Comparison of ENCODE assay signal across 26 mouse cellular contexts in the genomic region with DNA sequence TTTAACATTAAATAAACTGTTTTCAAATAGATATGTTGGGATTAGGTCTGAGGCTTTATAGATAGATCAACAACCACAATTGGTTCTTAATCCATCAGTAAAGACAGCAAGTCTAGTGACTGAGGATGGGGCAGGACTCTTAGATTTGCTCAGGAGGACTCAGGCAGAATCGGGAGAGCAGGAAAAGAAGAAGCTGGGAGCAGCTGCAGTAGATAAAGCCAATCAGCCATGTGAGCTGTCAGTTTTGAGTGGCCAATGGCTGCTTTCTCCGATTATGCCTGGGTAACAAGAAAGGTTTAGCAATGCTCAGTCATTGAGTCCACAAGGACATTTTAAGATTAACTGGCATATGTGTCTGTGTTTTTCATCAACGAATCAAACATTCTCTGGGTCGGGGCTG.
DNase-seq lines count a peak whose midpoint lies in the region; ATAC-seq and TF ChIP-seq lines count a peak whose summit lies in the region.
"Had no signal": no experiment of that assay in that cellular context is flagged by ENCODE, and none has a peak within 500 bp of the region (broad histone marks: within the 10 kb centered on the region; RNA-seq: fewer than 3 reads in every experiment).

No protein-coding gene starts in this region.

- TF ChIP-seq CTCF in forebrain, postnatal 0 days (IDR thresholded peaks at IDR 0.05; ENCODE audit: low read depth): no peak
- TF ChIP-seq CTCF in midbrain, postnatal 0 days (IDR thresholded peaks at IDR 0.05): no peak

- H3K4me2 ChIP-seq in forebrain, embryonic 12.5 days: no peak overlapping the region
- H3K4me2 ChIP-seq in forebrain, postnatal 0 days (ENCODE audit: low read depth): no peak overlapping the region
- no peak overlapping the region for H3K4me2 ChIP-seq in midbrain, embryonic 12.5 days (replicated peaks)
- no peak overlapping the region for H3K4me2 ChIP-seq in midbrain, embryonic 15.5 days
- no peak overlapping the region for H3K4me2 ChIP-seq in hindbrain, embryonic 13.5 days
- H3K4me2 ChIP-seq in midbrain, postnatal 0 days (ENCODE audit: low read depth, low read length, poor library complexity, severe bottlenecking): no peak overlapping the region
- no peak overlapping the region for H3K4me2 ChIP-seq in kidney, embryonic 15.5 days
- H3K4me2 ChIP-seq: limb, embryonic 13.5 days; liver, embryonic 11.5 days; lung, embryonic 15.5 days had no signal

- DNase-seq in forebrain, postnatal 0 days: no peak
- peak; percentile 21 for DNase-seq in midbrain, postnatal 0 days (ENCODE audit: low spot score)
- DNase-seq: adrenal gland, postnatal 10 days; cerebellum, adult 11-12 months; cerebellum, adult 9-11 months; gastrocnemius, postnatal 10 days; heart, postnatal 14 days; kidney, adult 11 months; kidney, postnatal 25 days; lung, postnatal 4 days; right cerebral cortex, postnatal 4 days; thymus, adult 18-20 months; thymus, postnatal 25 days had no signal

- no peaks in the 10 kb centered on the region for H3K4me1 ChIP-seq in forebrain, embryonic 12.5 days
- no peaks in the 10 kb centered on the region for H3K4me1 ChIP-seq in forebrain, postnatal 0 days (ENCODE audit: insufficient read depth)
- H3K4me1 ChIP-seq in midbrain, embryonic 12.5 days: no peaks in the 10 kb centered on the region
- H3K4me1 ChIP-seq in midbrain, embryonic 15.5 days: no peaks in the 10 kb centered on the region
- H3K4me1 ChIP-seq in hindbrain, embryonic 13.5 days (replicated peaks): no peaks in the 10 kb centered on the region
- H3K4me1 ChIP-seq in midbrain, postnatal 0 days (ENCODE audit: insufficient read depth, low read length): no peaks in the 10 kb centered on the region
- no peaks in the 10 kb centered on the region for H3K4me1 ChIP-seq in kidney, embryonic 15.5 days
- H3K4me1 ChIP-seq: limb, embryonic 13.5 days; lung, embryonic 15.5 days had no signal

- H3K27me3 ChIP-seq in forebrain, embryonic 12.5 days: no peaks in the 10 kb centered on the region
- H3K27me3 ChIP-seq in forebrain, postnatal 0 days (ENCODE audit: insufficient read depth, low read length): no peaks in the 10 kb centered on the region
- H3K27me3 ChIP-seq in midbrain, embryonic 12.5 days: no peaks in the 10 kb centered on the region
- H3K27me3 ChIP-seq in midbrain, embryonic 15.5 days (replicated peaks): no peaks in the 10 kb centered on the region
- no peaks in the 10 kb centered on the region for H3K27me3 ChIP-seq in hindbrain, embryonic 13.5 days
- H3K27me3 ChIP-seq in midbrain, postnatal 0 days (ENCODE audit: insufficient read depth, low read length): no peaks in the 10 kb centered on the region
- no peaks in the 10 kb centered on the region for H3K27me3 ChIP-seq in kidney, embryonic 15.5 days
- H3K27me3 ChIP-seq: limb, embryonic 13.5 days; lung, embryonic 15.5 days had no signal

- 67% methylated on average over 4 of the region's 4 CpGs for WGBS in forebrain, embryonic 12.5 days
- 66% methylated on average over 4 of the region's 4 CpGs for WGBS in forebrain, postnatal 0 days
- 42% methylated on average over 4 of the region's 4 CpGs for WGBS in midbrain, embryonic 12.5 days
- WGBS in midbrain, embryonic 15.5 days: 39% methylated on average over 4 of the region's 4 CpGs
- WGBS in hindbrain, embryonic 13.5 days: 43% methylated on average over 4 of the region's 4 CpGs
- WGBS in midbrain, postnatal 0 days: 42% methylated on average over 4 of the region's 4 CpGs
- 77% methylated on average over 4 of the region's 4 CpGs for WGBS in kidney, embryonic 15.5 days

- no peak overlapping the region for H3K9ac ChIP-seq in forebrain, embryonic 12.5 days
- no peak overlapping the region for H3K9ac ChIP-seq in forebrain, postnatal 0 days
- no peak overlapping the region for H3K9ac ChIP-seq in midbrain, embryonic 12.5 days (replicated peaks)
- H3K9ac ChIP-seq in midbrain, embryonic 15.5 days: no peak overlapping the region
- H3K9ac ChIP-seq in hindbrain, embryonic 13.5 days: no peak overlapping the region
- no peak overlapping the region for H3K9ac ChIP-seq in midbrain, postnatal 0 days (replicated peaks; ENCODE audit: low read length, poor library complexity, severe bottlenecking)
- H3K9ac ChIP-seq in kidney, embryonic 15.5 days: no peak overlapping the region
- H3K9ac ChIP-seq: limb, embryonic 13.5 days; lung, embryonic 15.5 days had no signal

- no peaks in the 10 kb centered on the region for H3K9me3 ChIP-seq in forebrain, embryonic 12.5 days
- H3K9me3 ChIP-seq in forebrain, postnatal 0 days (ENCODE audit: low read length): no peaks in the 10 kb centered on the region
- no peaks in the 10 kb centered on the region for H3K9me3 ChIP-seq in midbrain, embryonic 12.5 days
- no peaks in the 10 kb centered on the region for H3K9me3 ChIP-seq in midbrain, embryonic 15.5 days
- H3K9me3 ChIP-seq in hindbrain, embryonic 13.5 days: no peaks in the 10 kb centered on the region
- no peaks in the 10 kb centered on the region for H3K9me3 ChIP-seq in midbrain, postnatal 0 days (ENCODE audit: low read length)
- H3K9me3 ChIP-seq in kidney, embryonic 15.5 days (replicated peaks): no peaks in the 10 kb centered on the region
- H3K9me3 ChIP-seq: G1E; limb, embryonic 13.5 days; lung, embryonic 15.5 days had no signal

- no peak overlapping the region for H3K27ac ChIP-seq in forebrain, embryonic 12.5 days
- no peak overlapping the region for H3K27ac ChIP-seq in forebrain, postnatal 0 days (ENCODE audit: low read depth, low read length)
- peak overlapping the region; percentile 60; the same call in 1 of the 2 replicates for H3K27ac ChIP-seq in midbrain, embryonic 12.5 days (replicated peaks)
- no peak overlapping the region for H3K27ac ChIP-seq in midbrain, embryonic 15.5 days
- H3K27ac ChIP-seq in hindbrain, embryonic 13.5 days: no peak overlapping the region
- H3K27ac ChIP-seq in midbrain, postnatal 0 days (ENCODE audit: low read depth, low read length): no peak overlapping the region
- no peak overlapping the region for H3K27ac ChIP-seq in kidney, embryonic 15.5 days
- H3K27ac ChIP-seq: left cerebral cortex, adult 2 months; limb, embryonic 13.5 days; lung, embryonic 15.5 days; stomach, postnatal 0 days had no signal

- no peak overlapping the region for H3K4me3 ChIP-seq in forebrain, embryonic 12.5 days (replicated peaks)
- no peak overlapping the region for H3K4me3 ChIP-seq in forebrain, postnatal 0 days (ENCODE audit: low read depth, low read length)
- H3K4me3 ChIP-seq in midbrain, embryonic 12.5 days: no peak overlapping the region
- H3K4me3 ChIP-seq in midbrain, embryonic 15.5 days: no peak overlapping the region
- H3K4me3 ChIP-seq in hindbrain, embryonic 13.5 days: no peak overlapping the region
- no peak overlapping the region for H3K4me3 ChIP-seq in midbrain, postnatal 0 days (ENCODE audit: low read depth, low read length)
- H3K4me3 ChIP-seq in kidney, embryonic 15.5 days (replicated peaks): no peak overlapping the region
- H3K4me3 ChIP-seq: erythroblast, embryonic 14.5 days; left cerebral cortex, adult 2 months; limb, embryonic 13.5 days; lung, embryonic 15.5 days had no signal

- H3K36me3 ChIP-seq in forebrain, embryonic 12.5 days (replicated peaks): no peaks in the 10 kb centered on the region
- no peaks in the 10 kb centered on the region for H3K36me3 ChIP-seq in forebrain, postnatal 0 days (ENCODE audit: insufficient read depth)
- no peaks in the 10 kb centered on the region for H3K36me3 ChIP-seq in midbrain, embryonic 12.5 days
- no peaks in the 10 kb centered on the region for H3K36me3 ChIP-seq in midbrain, embryonic 15.5 days (replicated peaks)
- no peaks in the 10 kb centered on the region for H3K36me3 ChIP-seq in hindbrain, embryonic 13.5 days
- H3K36me3 ChIP-seq in midbrain, postnatal 0 days (ENCODE audit: insufficient read depth, low read length): no peaks in the 10 kb centered on the region
- no peaks in the 10 kb centered on the region for H3K36me3 ChIP-seq in kidney, embryonic 15.5 days
- H3K36me3 ChIP-seq: G1E; limb, embryonic 13.5 days; lung, embryonic 15.5 days had no signal

- ATAC-seq in forebrain, embryonic 12.5 days (ENCODE audit: low FRiP score): peak; percentile 60
- no peak for ATAC-seq in forebrain, postnatal 0 days
- peak; percentile 76 for ATAC-seq in midbrain, embryonic 12.5 days (ENCODE audit: low FRiP score, low read depth)
- ATAC-seq in midbrain, embryonic 15.5 days (replicated peaks): no peak
- peak; percentile 43; the same call in 1 of the 2 replicates for ATAC-seq in hindbrain, embryonic 13.5 days (ENCODE audit: low FRiP score)
- no peak for ATAC-seq in midbrain, postnatal 0 days (ENCODE audit: low FRiP score)
- no peak for ATAC-seq in megakaryocyte, adult 5-6 weeks (ENCODE audit: poor library complexity, severe bottlenecking)
- ATAC-seq in kidney, embryonic 15.5 days (replicated peaks; ENCODE audit: low FRiP score): no peak

Comparison
In these comparisons a context has a peak if more than half of its experiments do, and no peak if none do; other contexts are left out.
1. ATAC-seq: peak in forebrain, embryonic 12.5 days (single experiment), midbrain, embryonic 12.5 days (single experiment) and hindbrain, embryonic 13.5 days (single experiment); none in forebrain, postnatal 0 days (single experiment), midbrain, embryonic 15.5 days (single experiment), midbrain, postnatal 0 days (single experiment), megakaryocyte, adult 5-6 weeks (single experiment) and kidney, embryonic 15.5 days (single experiment).